Mouse (Mus musculus) testis, postnatal 14 days (tissue): Measurements from ENCODE around the gene Sema4d.

Experiments used
- DNase-seq: peaks from one replicate; pipeline ENCODE4 v3.0.0; 2021; ENCODE audit warnings: low spot score

Gene Sema4d

DNA sequence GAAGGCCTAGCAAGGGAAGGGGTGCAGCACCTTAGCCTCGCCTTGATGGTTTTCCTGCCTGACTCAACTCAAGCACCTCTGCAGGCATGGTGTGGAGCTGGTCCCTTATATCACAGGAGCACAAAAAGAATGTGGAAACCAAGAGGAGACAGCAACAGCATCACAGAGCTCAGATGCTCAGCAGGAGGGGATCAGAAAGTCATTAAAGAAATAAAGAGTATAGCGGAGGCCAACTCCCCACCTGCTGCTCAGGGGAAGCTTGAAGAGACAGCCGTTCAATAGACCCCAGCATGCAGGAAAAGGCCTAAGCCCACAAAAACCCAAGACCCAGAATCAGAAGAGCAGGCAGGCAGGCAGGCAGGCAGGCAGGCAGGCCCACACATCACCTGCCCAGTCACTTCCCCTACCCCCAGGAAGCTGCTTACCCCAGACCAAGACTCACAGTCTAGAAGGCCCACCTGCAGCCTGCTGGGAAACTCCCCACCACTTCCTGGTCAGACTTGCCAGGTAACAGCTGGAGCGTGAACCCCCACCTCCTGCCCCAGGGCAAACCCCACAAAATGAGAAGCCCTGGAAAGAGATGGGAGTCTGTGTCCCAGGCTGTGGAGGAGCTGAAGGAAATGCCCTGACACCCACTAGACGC, 39.6 kb downstream of the Sema4d start:
- DNase-seq: no peak

DNA sequence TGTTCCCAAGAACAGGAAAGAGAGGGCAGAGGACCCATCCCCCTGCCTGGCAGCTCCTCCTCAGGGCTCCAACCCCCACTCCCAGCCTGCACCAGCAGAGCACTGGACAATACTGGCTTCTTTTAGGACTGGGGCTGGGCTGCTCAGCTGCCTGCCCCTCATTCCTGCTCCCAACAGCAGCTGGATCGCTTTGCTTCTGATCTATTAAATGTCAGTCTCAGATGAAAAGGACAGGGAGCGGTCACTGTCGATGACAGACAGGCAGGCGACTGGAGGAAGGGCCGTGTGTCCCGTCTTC, 40.4 kb downstream of the Sema4d start:
- no peak for DNase-seq

DNA sequence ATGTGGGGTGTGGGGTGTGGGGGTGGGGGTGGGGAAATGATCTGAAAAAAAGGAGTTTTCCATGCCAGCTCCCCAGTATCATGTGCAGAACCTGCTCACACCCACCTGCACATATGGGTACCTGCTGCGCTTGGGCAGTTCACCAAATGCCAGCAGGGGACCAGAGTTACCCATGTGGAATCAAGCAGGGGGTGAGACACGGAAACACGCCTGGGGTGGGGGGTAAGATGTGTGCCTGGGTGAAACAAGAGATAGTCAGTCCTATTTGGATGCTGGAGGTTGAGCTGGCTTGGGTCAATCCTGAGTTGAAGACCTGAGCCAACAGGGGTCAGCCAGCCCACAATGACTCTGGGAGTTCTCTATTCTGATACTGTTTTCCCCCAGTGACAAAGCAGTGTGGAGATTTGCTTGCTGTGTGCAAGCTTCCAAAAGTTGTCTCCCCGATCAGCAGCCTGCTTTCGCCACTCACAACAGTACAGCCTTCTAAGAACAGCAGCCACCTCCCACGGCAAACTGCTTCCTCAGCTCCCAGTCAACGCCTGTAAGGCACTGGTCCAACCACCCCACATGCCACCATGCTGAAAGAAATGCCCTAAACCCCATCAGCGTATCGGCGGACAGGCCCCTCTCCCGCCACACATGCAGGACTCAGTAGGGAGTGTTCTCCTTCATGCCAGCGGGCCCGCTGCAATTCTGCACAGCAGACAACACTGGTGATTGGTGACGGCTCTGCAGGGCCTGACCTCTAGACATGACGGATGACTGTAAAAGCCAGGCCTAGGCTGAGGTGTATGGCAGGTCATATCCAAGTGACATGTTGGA, 41.0 kb downstream of the Sema4d start:
- no peak for DNase-seq

DNA sequence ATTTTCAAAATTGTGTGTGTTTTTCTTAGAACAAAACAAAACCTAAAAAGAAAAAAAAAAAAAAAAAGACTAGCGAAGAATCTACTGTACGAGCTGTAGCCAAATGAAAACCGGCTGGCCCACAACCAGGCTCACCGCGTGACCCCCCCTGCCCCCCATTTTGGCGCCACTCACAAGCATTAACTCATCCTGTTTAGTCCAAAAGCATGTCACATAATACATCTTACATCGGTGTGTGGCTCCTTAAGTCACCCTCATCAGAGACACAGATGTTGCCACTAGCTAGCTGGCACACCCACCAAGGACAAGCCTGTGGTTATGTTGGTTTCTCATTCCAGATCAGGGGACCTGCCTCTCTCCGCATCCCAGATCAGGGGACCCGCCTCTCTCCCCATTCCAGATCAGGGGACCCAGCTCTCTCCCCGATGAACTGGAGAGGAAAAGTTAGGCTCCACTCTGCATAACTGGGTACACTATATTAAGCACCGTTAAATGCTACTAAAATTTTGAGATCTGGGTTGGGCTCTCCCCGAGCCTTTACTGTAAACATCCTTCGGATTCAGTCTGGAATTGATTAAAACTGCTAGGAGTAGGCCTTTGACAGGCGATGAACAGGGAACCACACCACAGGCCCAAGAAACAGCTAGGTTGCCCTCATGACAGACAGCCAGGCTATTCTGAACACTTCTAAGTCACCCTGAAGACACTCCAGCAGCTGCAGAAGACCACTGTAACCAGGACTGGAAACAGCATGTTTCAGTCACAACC, 43.8 kb downstream of the Sema4d start:
- DNase-seq: no peak

DNA sequence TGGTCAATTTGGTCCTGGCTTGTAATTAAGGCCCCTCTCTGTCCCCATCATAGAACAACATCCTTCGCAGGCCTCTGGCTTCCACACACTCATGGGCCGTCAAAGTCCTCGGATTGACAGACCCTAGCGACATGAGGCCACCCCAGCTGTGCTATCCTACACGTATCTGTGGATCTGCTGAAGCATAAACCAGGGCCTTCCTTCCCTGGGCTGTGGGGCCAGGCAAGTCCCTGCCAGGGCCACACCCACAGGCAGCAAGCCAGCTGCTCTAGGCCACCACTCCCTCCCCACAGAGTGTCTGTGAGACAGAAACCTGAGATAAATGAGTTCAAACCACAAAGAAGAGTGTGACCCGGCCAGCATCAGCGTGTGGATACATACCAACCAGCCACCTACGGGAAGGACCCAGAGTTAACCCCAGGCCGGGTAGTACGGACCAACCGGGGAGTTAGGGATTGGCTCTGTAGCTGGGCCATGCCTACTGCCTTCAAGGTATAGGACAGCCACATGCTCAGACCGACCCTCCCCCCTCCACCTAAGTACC, 45.5 kb downstream of the Sema4d start:
- DNase-seq: no peak

DNA sequence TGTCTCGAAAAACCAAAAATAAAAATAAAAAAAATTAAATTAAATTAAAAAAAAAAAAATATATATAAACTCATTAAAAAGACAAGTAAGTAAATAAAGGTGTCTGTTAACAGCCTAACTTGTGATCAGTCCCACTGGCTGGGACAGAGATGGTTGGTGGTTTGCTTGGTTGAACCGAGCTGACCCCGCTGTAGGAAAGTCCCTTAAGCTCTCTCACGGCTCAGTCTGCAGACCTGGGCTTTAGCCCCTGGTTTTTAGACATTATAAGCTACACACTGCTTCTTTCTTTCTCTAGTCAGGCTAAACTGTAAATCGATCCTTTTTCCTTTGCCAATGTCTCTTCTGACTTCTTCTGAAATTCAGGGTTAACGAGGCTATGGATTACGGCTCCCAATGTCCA, 46.5 kb downstream of the Sema4d start:
- DNase-seq: no peak

DNA sequence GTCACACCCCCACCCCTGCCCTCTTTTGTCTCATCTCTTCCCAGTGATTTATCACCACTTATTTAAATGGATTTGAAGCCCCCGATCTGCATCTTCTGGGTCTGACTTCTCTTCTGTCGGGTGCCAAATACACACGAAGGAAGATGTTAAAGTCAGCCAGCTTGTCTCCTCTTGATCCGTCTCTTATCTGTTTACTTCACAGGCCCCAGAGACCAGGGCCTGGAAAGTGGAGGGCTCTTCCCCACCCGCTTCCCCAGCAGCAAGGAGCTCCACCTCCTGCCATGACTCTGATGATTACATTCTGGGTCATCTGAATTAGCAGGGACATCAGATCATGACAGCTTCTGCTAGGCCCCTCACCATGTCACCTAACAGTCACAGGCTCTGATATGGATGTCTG, 47.7 kb downstream of the Sema4d start:
- DNase-seq: no peak

DNA sequence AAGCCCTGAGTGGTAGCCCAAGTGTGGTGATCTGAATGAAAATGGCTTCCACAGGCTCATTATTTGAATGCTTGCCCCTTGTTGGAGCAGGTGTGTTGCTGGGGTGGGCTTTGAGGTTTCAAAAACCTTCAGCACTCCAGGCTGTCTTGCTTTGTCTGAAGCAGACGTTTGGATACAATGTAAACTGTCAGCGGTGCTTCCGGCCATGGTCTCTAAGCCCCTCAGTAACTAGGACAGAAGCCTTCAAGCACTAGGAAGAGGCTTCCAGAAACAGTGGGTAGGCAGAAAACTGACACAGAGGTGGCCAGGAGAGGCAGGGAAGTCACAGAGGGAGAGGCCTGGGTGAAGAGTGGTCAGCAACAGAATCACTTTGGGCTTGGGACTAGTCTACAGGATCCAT, 49.7 kb downstream of the Sema4d start:
- peak; percentile 82 for DNase-seq

DNA sequence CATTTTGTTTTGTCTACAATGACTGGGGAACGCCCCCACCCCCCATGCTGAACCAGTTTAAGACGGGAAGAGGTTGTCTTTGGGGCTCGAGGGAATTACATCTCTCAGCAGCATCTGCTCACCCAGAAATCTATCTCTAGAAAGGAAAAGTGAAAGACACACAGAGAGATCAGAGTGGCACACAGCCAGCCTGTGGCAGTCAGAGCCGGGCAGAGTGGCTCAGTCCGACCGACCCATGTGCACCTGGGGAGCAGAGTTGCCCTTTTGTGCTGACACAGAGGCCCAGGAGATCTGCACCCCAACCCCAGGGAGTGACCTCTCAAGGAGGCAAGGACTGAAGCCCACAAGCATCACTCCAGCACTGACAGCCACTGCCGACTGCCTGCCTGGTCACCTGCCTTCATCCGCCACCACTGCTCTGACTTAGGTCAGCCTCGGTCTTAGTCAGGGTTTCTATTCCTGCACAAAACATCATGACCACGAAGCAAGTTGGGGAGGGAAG, 50.9 kb downstream of the Sema4d start:
- DNase-seq: no peak

DNA sequence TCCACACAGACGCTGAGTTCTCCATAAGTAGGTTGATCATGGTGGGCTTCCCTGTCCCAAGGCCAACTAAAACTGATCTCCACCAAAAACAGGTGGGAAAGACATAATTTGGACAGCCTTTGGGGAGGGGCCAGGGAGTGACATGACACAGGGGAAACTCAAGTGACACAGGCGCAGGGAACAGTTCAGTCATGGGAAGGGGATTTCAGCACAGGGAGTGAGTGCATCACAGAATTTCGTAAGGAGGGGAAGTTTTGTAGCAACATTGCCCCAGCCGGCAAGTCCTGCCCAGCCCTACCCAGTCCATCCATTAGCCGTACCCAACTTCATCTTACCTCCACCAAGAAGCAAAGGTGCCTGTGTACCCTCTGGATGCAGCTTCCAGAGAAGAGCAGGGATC, 52.8 kb downstream of the Sema4d start:
- DNase-seq: no peak

DNA sequence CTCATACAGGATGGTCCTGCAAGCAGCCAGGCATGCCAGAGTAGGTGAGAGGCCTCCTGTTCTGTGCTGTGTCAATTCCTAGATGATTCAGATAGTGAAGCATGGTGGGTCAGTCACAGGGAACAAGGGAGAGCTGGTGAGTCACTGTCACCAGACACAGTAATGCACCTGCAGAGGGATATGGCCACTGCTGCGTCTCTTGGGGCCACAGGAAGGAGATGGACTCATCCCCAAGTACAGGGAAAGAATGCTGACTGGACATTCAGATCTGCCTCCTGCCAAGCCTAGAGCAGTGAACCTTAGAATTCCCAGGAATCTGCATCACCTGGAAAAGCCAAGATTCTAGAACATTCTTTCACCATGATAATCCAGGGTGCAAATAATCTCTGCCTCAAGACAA, 53.8 kb downstream of the Sema4d start:
- no peak for DNase-seq

DNA sequence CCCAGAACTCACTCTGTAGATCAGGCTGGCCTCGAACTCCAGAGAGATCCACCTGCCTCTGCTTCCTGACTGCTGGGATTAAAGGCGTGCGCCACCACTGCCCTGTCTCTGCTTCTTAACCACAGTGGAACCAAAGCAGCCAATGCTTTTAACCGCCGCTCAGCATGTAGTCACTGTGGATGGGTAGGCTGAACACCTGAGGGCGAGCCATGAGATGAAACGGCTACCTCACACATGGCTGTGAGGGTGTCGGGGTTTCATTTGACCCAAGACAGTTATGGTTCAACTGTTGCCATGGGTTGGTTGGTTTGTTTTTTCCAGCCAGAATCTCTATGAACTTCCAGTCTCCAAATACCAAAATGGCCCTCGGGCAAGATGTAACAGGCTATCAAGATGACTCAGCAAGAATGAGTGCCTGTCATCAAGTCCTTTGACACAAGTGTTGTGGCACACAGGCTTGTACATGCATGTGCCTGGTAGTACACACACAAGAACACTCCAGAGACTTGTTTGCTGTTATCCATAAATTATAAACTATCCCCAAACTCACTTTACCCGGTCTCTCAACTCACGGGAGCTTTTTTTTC, 54.9 kb downstream of the Sema4d start:
- DNase-seq: no peak

DNA sequence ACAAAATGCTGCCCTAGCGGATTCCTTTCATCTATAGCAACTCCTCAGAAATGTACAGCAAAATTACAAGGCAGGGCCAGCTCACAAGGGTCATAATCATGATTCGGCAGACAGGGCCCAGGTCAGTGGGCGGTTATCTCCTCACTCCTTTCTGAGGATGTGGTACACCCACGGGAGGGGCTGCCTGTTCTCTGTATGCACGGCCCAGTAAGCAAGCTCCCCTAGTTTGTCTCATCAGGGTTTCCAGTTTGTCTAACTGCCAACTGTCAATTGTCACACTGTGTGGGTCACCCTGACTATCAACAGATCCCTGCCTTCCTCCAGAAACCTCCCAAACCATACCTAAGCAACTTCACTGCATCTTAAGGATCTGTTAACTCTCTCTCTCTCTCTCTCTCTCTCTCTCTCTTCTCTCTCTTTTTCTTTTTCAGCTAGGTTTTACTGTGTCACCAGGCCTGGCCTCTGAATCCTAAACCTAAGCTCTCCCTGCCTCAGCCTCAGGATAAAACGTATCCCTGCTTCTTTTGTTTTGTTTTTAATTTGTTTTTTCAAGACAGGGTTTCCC, 55.5 kb downstream of the Sema4d start:
- no peak for DNase-seq

DNA sequence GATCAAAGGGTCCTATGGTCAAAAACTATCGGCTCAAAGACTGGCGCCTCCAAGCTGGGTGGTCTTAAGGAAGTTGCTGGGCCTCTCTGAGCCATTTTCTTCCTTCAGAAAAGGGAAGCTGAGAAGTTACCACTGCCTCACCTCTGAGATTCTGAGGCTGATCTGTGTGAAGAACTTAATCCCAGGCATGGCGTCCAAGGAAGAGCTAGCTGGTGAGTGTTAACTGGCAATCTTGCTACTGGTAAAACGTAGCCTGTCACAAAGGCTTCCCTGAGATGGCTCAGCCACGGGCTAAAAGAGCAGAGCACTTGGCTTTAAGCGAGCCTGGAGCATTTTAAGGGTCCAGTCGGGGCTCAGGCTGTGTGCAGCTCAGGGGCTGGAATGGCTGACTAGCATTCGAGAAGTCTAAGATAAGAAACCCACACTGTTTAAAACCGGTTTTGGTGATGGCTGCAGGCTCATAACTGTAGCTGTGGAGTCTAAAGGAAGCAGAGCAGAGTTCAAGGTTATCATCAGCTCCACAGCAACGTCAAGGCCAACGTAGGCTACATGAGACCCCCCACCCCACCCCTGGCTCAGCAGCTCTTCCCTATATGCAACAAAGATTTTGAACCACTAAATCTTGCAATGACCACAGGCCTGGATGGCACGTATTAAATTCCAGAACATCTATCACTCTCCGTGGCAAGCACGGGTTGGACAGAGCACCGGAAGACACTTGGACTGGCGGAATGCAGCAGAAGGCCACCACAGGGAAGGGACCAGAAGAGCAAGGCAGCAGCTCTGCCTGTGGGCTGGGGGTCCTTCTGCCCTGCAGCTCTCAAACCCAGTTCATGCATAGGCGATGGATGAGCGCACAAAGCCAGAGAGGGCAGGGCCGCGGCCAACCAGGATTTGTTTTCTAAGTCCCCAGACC, 56.3 kb downstream of the Sema4d start:
- DNase-seq: no peak

DNA sequence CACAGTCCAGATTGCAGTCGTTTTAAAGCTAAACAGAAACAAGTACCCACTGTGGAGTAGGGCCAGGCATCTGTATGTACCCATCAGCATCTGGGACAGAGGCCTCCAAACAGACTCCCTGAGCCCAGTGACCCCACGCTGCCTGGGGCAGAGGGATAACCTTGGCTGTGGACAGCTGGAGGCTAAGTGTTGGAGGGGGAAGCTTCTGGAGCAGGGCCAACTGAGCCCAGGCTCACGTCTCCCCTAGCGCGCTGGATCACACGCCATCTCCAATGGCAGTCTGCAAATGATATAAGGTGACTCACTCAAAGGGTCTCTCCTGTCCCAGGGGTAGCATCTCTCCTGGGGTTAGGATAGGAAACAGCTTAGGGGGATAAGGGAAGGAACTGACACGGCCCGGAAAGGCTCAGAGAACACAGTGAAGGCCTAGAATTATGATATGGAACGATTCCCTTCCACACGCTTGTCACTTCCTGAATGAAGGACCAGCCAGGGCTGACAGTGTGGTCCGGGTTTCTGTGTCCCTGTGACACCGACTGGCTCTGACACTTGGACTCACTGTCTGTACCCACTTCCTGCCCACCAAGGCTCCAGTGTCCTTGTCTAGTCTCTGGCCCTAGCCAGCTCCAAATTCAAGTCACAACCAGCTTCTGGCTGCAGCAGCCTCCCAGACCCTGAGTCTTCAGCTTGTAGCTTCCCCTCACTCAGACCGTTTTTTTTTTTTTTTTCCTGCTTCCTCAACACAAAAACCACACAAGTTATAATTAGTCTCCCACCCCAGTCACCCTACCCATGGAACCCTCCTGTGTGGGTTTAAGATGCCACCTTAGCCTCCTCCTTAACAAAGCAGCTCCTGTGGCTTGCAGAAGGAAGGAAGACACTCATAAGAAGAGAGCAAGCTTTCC, 57.3 kb downstream of the Sema4d start:
- DNase-seq: no peak

DNA sequence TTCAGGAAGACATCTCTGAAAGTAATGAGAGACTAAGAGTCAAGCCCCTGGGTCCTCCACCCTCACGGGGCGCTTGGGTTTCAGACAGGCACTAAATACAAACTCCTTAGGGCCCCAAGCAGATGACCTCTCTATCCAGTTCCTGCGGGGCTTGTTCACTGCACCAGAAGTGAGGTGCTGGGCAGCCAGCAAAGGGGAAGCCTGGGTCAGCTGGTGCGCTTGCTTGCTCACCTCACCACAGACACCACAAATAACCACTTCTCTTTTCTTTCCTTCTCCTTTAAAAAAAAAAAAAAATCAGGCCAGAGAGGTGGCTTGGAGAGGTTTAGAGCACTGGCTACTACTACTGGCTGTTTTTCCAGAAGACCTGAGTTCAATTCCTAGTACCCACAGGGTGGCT, 59.0 kb downstream of the Sema4d start:
- no peak for DNase-seq

DNA sequence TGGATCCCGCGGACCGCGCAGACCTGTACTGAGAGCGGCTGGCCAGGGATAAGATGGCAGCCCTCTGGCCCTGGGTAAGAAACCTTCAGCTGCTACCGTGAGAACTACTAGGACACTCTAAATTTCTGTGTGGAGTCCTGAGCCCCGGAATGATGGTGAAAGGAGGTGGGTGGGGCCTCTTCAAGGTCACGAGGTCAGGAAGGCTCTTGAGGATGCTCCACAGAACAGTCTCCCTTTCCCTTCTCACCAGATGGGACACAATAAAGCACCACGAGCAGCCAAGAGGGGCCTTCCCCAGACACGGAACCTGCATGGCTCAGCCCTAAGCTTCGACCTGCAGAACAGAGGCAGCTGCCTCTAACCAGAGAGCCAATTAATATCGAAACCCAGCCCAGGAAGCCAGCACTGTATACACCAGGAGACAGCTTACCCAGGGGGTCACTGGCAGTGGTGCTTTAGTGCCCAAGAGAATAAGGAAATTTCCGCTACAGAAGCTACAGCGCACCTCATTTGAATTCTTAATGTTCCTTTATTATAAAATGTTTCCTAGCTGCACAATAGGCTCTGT, 61.4 kb downstream of the Sema4d start:
- no peak for DNase-seq

DNA sequence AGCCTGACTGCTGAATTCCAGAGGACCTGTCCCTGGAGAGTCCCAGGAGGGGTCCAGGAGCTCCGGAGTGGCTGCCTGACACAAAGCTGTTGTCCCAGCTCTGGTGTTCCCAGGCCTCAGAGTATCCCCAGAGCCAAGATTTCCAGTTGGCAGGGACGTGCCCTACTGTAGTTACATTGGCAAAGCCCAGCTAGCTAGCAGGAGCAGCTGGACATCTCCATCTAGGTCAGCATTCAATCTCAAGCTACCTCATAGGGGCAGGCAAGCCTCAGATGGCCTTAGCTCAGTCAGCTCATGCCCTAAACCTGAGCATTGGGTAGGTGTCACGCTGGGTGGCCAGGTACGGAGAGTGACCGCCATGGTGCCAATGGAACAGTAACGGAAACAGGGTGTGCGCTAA, 62.1 kb downstream of the Sema4d start:
- no peak for DNase-seq

DNA sequence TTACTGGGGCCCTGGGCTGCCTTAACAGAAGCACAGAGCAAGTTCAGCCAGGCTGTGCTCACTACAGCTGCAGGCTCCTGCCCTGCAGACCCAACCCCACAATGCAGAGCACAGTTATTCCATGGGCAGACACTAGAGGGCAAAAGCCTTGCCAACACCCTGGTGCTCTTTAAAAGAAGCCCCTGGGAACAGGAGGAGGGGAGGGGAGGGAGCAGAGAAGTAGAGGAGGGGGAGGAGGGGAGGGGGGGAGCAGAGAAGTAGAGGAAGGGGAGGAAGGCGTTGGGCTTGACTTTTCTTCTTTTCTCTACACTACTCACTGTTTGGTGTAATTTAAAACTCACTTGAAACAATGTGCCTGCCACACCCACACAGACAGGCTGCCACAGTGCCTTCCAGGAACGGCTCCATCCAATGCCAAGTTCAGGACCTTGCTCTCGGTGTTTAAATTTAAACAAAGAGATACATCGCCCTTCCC, 63.6 kb downstream of the Sema4d start:
- no peak for DNase-seq
